Mouse (Mus musculus) intestine, embryonic 14.5 days (tissue): Measurements from ENCODE around the gene Myod1. TPM values are rescaled to one million over a fixed set of nuclear protein-coding genes. Genes with fewer than 3 reads are reported as not detected.

Experiments
- ATAC-seq: fragments of 200-750 bp; cut with Nextera tagmentation; replicated peaks from 2 replicates; pipeline ENCODE4 v1.8.0; 2017; ENCODE audit warnings: low read depth, moderate number of reproducible peaks, moderate TSS enrichment, moderate library complexity; ENCODE audit not compliant: low FRiP score, low TSS enrichment
- DNase-seq: peaks from one replicate; pipeline ENCODE4 v3.0.0-alpha.2; 2018; ENCODE audit warnings: low spot score
- H3K27ac ChIP-seq: fragments of 300-500 bp; sonication (generic); 2 replicates; pipeline ENCODE4 v1.5.1; 2014; ENCODE audit warnings: low read depth, mild to moderate bottlenecking, control low read depth
- H3K27me3 ChIP-seq: fragments of 300-500 bp; sonication (generic); replicated peaks from 2 replicates; pipeline ENCODE4 v1.6.1; 2014; ENCODE audit warnings: low read length, control low read depth; ENCODE audit not compliant: control insufficient read depth, insufficient read depth
- H3K36me3 ChIP-seq: fragments of 300-500 bp; sonication (generic); 2 replicates; pipeline ENCODE4 v1.6.1; 2014; ENCODE audit warnings: low read length, control low read depth; ENCODE audit not compliant: control insufficient read depth, insufficient read depth
- H3K4me1 ChIP-seq: fragments of 300-500 bp; sonication (generic); replicated peaks from 2 replicates; pipeline ENCODE4 v1.6.1; 2014; ENCODE audit warnings: low read length, control low read depth, mixed read lengths; ENCODE audit not compliant: control insufficient read depth, insufficient read depth
- H3K4me2 ChIP-seq: fragments of 300-500 bp; sonication (generic); 2 replicates; pipeline ENCODE4 v1.6.1; 2014; ENCODE audit warnings: low read length
- H3K4me3 ChIP-seq: fragments of 300-500 bp; sonication (generic); 2 replicates; pipeline ENCODE4 v1.5.1; 2014; ENCODE audit warnings: low read depth, low read length, control low read depth, mixed read lengths
- H3K9ac ChIP-seq: fragments of 300-500 bp; sonication (generic); 2 replicates; pipeline ENCODE4 v1.6.1; 2014; ENCODE audit warnings: mild to moderate bottlenecking, low read length
- H3K9me3 ChIP-seq: fragments of 300-500 bp; sonication (generic); 2 replicates; pipeline ENCODE4 v1.6.1; 2016; ENCODE audit warnings: low read length, control low read depth; ENCODE audit not compliant: control insufficient read depth
- WGBS: fragments of 180-500 bp; shearing (Covaris S2); extraction: QIAGEN DNeasy Blood & Tissue Kit; methylation state at CpG from one replicate; pipeline ENCODE4 v1.1.7; 2014; 5-methylcytosine and 5-hydroxymethylcytosine counted together
- polyA plus RNA-seq: library from polyadenylated mRNA; unstranded; fragments of >200 nt; fragmentation: Nextera tagmentation; extraction: Ambion mirVana; gene quantifications from 2 replicates; pipeline ENCODE4 v1.2.1, GENCODE M21; 2014

Myod1 gene
- not detected in 2 replicates for polyA plus RNA-seq

DNA sequence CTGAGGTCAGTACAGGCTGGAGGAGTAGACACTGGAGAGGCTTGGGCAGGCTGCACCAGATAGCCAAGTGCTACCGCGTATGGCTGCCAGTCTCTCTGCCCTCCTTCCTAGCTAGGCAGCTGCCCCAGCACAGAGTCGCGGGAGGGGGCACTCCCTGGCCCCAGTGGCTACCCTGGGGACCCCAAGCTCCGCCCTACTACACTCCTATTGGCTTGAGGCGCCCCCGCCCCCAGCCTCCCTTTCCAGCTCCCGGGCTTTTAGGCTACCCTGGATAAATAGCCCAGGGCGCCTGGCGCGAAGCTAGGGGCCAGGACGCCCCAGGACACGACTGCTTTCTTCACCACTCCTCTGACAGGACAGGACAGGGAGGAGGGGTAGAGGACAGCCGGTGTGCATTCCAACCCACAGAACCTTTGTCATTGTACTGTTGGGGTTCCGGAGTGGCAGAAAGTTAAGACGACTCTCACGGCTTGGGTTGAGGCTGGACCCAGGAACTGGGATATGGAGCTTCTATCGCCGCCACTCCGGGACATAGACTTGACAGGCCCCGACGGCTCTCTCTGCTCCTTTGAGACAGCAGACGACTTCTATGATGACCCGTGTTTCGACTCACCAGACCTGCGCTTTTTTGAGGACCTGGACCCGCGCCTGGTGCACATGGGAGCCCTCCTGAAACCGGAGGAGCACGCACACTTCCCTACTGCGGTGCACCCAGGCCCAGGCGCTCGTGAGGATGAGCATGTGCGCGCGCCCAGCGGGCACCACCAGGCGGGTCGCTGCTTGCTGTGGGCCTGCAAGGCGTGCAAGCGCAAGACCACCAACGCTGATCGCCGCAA lies at the start of gene Myod1:
Gene Myod1 (plus strand): TSS at position 303 of the 836 bp plus-strand sequence.
- WGBS, result 4% methylated on average over 44 of the region's 44 CpGs
- Histone ChIP-seq H3K4me2 (peak within 1 kb of the TSS; percentile 33), H3K36me3 (no peaks in the 10 kb centered on the region), H3K27me3 (peaks cover 65% of the 10 kb centered on the region), H3K9me3 (no peaks in the 10 kb centered on the region), H3K4me3 (peak within 1 kb of the TSS; percentile 16), H3K9ac (no peak within 1 kb of the TSS), H3K4me1 (0 out of 2 replicates have a peak, but pooled peaks cover 5% of the 10 kb centered on the region), H3K27ac (no peak within 1 kb of the TSS)
- ATAC-seq (no peak), DNase-seq (no peak)

DNA sequence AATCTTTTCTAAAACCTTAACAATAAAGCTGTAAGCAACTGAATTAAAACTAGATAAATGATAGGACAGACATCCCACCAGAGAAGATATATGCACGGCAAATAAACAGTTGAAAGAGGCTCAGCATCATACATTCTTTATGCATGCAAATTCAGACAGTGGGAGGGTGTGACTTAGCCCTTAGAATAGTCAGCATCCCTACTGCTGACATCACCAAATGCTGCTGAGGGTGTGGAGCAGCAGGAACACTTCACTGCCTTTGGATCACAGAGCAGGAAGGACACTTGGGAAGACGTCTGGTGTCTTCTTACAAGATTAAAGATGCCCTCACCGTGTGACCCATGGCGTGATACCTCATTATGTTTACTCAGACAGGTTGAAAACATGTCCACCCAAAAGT lies 48.4 kb upstream of the Myod1 start:
- Histone ChIP-seq H3K4me3 (no peak overlapping the region), H3K27ac (no peak overlapping the region), H3K4me2 (no peak overlapping the region), H3K9ac (no peak overlapping the region), H3K9me3 (no peaks in the 10 kb centered on the region), H3K36me3 (no peaks in the 10 kb centered on the region), H3K4me1 (no peaks in the 10 kb centered on the region), H3K27me3 (no peaks in the 10 kb centered on the region)
- ATAC-seq (no peak), DNase-seq (no peak)
- 52% methylated on average over 4 of the region's 4 CpGs for WGBS

DNA sequence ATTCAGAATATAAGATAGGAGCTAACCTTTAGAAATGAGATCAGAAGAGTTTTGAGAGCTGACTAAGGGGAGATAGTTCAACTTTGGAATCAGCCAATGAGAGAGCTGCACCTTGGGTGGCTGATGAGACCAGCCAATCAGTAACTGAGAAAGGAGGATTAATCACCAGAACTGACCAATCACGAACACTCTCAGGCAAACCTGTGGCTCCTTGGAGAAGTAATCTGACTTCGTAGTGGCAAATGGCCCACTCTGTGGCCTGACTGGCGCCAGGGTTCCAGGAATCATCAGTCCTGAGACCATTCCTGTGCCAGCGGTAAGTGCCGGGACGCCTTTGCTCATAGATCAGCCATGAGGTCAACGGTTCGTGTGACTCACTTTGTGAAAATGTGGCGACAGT lies 38.9 kb upstream of the Myod1 start:
- no peak overlapping the region for H3K4me2 ChIP-seq
- ATAC-seq (no peak), DNase-seq (no peak)
- H3K4me1 ChIP-seq, result no peaks in the 10 kb centered on the region
- WGBS, result 92% methylated on average over 9 of the region's 9 CpGs
- no peak overlapping the region for H3K4me3 ChIP-seq
- H3K27ac ChIP-seq, result no peak overlapping the region
- H3K9ac ChIP-seq, result no peak overlapping the region
- no peaks in the 10 kb centered on the region for H3K9me3 ChIP-seq
- H3K27me3 ChIP-seq, result no peaks in the 10 kb centered on the region
- no peaks in the 10 kb centered on the region for H3K36me3 ChIP-seq

DNA sequence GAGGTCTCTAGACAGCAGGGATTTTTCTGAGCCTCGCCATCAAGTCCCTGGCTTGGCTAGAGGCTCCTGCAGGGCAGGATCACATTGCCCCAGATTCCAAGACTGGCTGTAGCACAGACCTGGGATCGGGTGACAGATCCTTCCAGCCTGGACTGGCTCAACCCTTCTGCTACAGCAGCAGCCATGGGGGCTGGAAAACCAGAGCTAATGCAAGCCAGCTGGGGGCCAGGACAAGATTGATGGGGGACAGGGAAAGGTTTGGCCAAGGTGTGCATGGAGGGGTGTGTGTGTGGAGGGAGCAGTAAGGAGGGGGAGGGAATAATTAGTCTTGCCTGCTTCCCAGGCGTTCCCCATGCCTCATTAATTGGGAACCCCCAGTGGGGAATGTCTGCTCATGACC lies 36.5 kb upstream of the Myod1 start:
- DNase-seq (no peak), ATAC-seq (no peak)
- WGBS, result 31% methylated on average over 3 of the region's 3 CpGs
- Histone ChIP-seq H3K4me1 (no peaks in the 10 kb centered on the region), H3K9me3 (no peaks in the 10 kb centered on the region), H3K4me3 (no peak overlapping the region), H3K27me3 (no peaks in the 10 kb centered on the region), H3K9ac (no peak overlapping the region), H3K36me3 (no peaks in the 10 kb centered on the region), H3K27ac (no peak overlapping the region), H3K4me2 (no peak overlapping the region)

DNA sequence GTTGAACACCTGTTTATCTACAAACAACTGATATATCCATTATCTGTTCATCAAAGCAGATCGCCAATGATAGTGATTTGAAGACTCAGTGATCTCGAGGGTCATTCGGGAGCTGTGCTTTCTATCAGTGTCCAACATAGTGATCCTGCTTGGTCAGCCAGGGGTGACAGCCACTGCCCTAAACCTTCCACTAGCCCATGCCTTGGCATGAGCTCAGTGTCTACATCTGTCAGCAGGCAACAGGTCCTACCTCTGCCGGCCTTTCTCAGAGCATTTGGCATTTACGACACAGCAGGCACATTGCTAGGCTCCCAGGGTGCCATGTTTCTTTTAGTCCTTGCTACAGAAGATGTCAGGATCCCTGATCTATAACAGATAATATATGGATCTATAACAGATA lies 36.0 kb upstream of the Myod1 start:
- WGBS, result 79% methylated on average over 5 of the region's 5 CpGs

DNA sequence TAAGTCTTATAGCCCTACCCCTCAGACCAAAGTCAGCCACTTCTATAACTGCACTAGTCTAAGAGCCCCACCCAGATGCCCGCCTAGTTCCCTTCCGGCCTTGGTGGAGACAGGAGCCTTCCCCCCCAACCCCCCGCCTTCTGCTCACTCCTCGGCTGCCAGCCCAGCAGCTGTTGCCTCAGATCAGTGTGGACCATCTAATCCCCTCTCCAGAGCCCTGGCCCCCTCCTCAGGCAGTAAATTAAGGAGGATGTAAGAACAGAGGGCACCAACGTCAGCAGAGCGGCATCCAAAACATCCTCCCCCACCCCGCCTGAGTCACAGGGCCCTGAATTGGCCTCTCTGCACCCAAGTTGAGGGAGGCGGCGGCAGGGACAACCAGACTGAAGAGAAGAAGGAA lies 34.8 kb upstream of the Myod1 start:
- Histone ChIP-seq H3K4me3 (no peak overlapping the region), H3K36me3 (no peaks in the 10 kb centered on the region), H3K4me1 (no peaks in the 10 kb centered on the region), H3K27ac (no peak overlapping the region), H3K9ac (no peak overlapping the region), H3K27me3 (no peaks in the 10 kb centered on the region), H3K4me2 (no peak overlapping the region), H3K9me3 (no peaks in the 10 kb centered on the region)
- DNase-seq (no peak), ATAC-seq (no peak)
- WGBS, result 81% methylated on average over 9 of the region's 9 CpGs

More for the DNA sequence above, 36.0 kb upstream of the Myod1 start:
- Histone ChIP-seq H3K9ac (no peak overlapping the region), H3K36me3 (no peaks in the 10 kb centered on the region), H3K4me2 (no peak overlapping the region), H3K27me3 (no peaks in the 10 kb centered on the region), H3K27ac (no peak overlapping the region), H3K9me3 (no peaks in the 10 kb centered on the region), H3K4me3 (no peak overlapping the region), H3K4me1 (no peaks in the 10 kb centered on the region)
- DNase-seq (no peak), ATAC-seq (no peak)

DNA sequence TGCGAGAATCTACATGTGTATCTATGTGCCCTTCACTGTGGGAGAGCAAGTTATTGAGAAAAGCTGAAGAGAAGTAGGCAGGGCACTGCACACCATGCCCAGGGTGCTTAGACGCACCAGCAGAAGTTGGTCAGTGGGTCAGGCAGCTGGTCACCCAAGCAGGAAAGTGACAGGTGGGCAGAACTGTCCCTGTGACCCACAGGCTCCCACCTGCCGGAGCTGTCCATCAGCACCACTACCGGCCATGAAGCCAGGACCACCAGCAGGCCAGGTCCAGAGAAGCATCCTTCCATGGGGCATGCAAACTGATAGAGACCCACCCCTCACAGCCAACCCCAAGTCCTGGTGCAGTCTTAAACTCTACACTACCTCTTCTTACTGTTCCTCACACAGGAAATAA lies 28.6 kb upstream of the Myod1 start:
- Histone ChIP-seq H3K9me3 (no peaks in the 10 kb centered on the region), H3K27ac (no peak overlapping the region), H3K9ac (no peak overlapping the region), H3K27me3 (peaks cover 43% of the 10 kb centered on the region), H3K36me3 (no peaks in the 10 kb centered on the region), H3K4me2 (no peak overlapping the region), H3K4me1 (no peaks in the 10 kb centered on the region), H3K4me3 (no peak overlapping the region)
- no peak for ATAC-seq
- WGBS, result 59% methylated on average over 4 of the region's 4 CpGs
- DNase-seq, result peak; percentile 54

DNA sequence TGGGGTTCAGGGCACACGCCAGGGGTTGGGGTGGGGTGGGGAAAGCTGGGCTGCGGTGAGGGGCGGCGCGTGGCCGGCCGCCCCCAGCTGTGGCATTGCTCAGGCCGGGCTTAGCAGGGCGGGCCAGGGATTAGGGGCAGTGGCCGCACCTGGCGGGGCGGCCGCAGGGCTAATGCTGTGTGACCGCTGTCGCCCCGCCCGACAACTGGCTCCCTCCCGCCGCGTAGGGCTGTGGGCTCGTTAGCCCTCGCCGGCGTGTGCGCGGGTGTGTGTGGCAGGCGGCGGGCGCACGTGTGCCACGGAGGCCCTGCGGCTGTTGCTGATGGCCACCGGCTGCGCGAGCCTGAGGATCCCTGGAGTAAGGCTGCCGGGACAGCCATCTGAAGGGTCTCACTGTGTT lies 27.5 kb upstream of the Myod1 start:
- no peak for DNase-seq
- Histone ChIP-seq H3K4me2 (no peak overlapping the region), H3K9ac (no peak overlapping the region), H3K36me3 (no peaks in the 10 kb centered on the region), H3K4me1 (no peaks in the 10 kb centered on the region), H3K27ac (no peak overlapping the region), H3K4me3 (no peak overlapping the region), H3K9me3 (no peaks in the 10 kb centered on the region), H3K27me3 (peaks cover 45% of the 10 kb centered on the region)
- no peak for ATAC-seq
- WGBS, result 5% methylated on average over 31 of the region's 36 CpGs

DNA sequence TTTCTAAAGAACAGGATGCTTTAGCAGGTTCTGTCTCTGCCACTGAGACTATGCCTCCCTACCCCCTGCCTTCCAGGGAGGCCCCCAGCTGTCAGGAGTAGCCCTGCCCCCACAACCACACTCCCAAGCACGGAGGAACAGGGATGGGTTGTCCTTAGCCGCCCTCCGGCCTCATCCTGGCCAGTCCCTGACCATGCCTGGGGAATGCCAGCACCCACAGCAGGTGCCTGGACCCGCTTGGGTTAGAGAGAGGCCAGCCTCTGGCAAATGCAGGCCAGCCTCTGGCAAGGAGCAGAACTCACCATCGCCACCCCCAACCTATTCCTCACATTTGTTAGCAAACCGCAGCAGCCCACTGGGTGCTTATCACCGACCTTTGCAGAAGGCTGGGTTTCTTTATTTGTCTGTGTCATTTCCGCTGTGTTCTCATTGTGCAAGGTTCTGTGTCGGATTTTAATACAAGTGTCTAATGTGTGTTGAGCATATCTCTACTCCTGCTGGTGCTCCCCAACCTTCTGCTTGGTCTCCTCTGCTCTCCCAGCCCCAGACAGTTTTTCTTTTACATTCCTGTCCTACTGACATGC lies 26.1 kb upstream of the Myod1 start:
- no peak overlapping the region for H3K9ac ChIP-seq
- H3K36me3 ChIP-seq, result no peaks in the 10 kb centered on the region
- 54% methylated on average over 9 of the region's 9 CpGs for WGBS
- no peaks in the 10 kb centered on the region for H3K9me3 ChIP-seq
- H3K27ac ChIP-seq, result no peak overlapping the region
- DNase-seq, result no peak
- peaks cover 45% of the 10 kb centered on the region for H3K27me3 ChIP-seq
- no peaks in the 10 kb centered on the region for H3K4me1 ChIP-seq
- no peak overlapping the region for H3K4me2 ChIP-seq
- no peak for ATAC-seq
- no peak overlapping the region for H3K4me3 ChIP-seq
